Mouse (Mus musculus) kidney, adult 8-10 months (tissue): Measurements from ENCODE around the gene Slx4.
"Not testable (repeated sequence)": the region's sequence is repeated elsewhere in the genome, so short reads cannot be mapped to it uniquely, and the experiment has no call there.

Experiments used
- DNase-seq, 2 experiments: peaks; one replicate each; pipeline ENCODE4 v3.0.0; 2022

Slx4 gene

GRCm38 (mm10) chr16:4003489-4004398 is at the start of gene Slx4:
Gene Slx4 (minus strand): TSS chr16:4003770.
- peak; percentile 96 to 97 for DNase-seq

- DNase-seq: peak; percentile 33 to 37
Observed at GRCm38 (mm10) chr16:4052601-4053000, 49.0 kb upstream of the Slx4 start.

- peak in 1 of 2 experiments; percentile 29 for DNase-seq
Observed at GRCm38 (mm10) chr16:4045524-4045923, 42.0 kb upstream of the Slx4 start.

- peak; percentile 63 to 74 for DNase-seq
Observed at GRCm38 (mm10) chr16:4044093-4044492, 40.5 kb upstream of the Slx4 start.

GRCm38 (mm10) chr16:4041646-4042045 is 38.1 kb upstream of the Slx4 start:
- peak; percentile 46 to 63 for DNase-seq

GRCm38 (mm10) chr16:4040206-4040605 is 36.6 kb upstream of the Slx4 start:
- DNase-seq: no peak

GRCm38 (mm10) chr16:4037690-4038089 is 34.1 kb upstream of the Slx4 start:
- DNase-seq: peak in 1 of 2 experiments; percentile 47

GRCm38 (mm10) chr16:4036807-4037206 is 33.2 kb upstream of the Slx4 start, which contains the start of gene Dnase1:
Gene Dnase1 (plus strand): TSS chr16:4036942.
- DNase-seq: peak; percentile 55 to 73

GRCm38 (mm10) chr16:4035575-4035974 is 32.0 kb upstream of the Slx4 start:
- peak; percentile 69 to 74 for DNase-seq

- DNase-seq: no peak
Observed at GRCm38 (mm10) chr16:4034476-4034875, 30.9 kb upstream of the Slx4 start.

GRCm38 (mm10) chr16:4033971-4034370 is 30.4 kb upstream of the Slx4 start:
- no peak for DNase-seq

- no peak for DNase-seq
Observed at GRCm38 (mm10) chr16:4032341-4032748, 28.8 kb upstream of the Slx4 start.

- peak; percentile 43 to 76 for DNase-seq
Observed at GRCm38 (mm10) chr16:4031441-4032274, 28.1 kb upstream of the Slx4 start.

GRCm38 (mm10) chr16:4030501-4030900 is 26.9 kb upstream of the Slx4 start:
- DNase-seq: peak in 1 of 2 experiments; percentile 31

GRCm38 (mm10) chr16:4029371-4029841 is 25.8 kb upstream of the Slx4 start:
- peak; percentile 93 to 97 for DNase-seq

- peak; percentile 81 to 90 for DNase-seq
Observed at GRCm38 (mm10) chr16:4027211-4027610, 23.6 kb upstream of the Slx4 start.

- peak in 1 of 2 experiments; percentile 31 for DNase-seq
Observed at GRCm38 (mm10) chr16:4026672-4027071, 23.1 kb upstream of the Slx4 start.

GRCm38 (mm10) chr16:4022719-4023118 is 19.1 kb upstream of the Slx4 start:
- DNase-seq: no peak

GRCm38 (mm10) chr16:4021241-4021640 is 17.7 kb upstream of the Slx4 start:
- DNase-seq: no peak

- not testable (repeated sequence) for DNase-seq
Observed at GRCm38 (mm10) chr16:4017466-4017865, 13.9 kb upstream of the Slx4 start.

- DNase-seq: not testable (repeated sequence)
Observed at GRCm38 (mm10) chr16:4016786-4017185, 13.2 kb upstream of the Slx4 start.

GRCm38 (mm10) chr16:4014040-4014668 is 10.6 kb upstream of the Slx4 start:
- DNase-seq: peak in 1 of 2 experiments; percentile 31
